Mouse (Mus musculus): Measurements from ENCODE around the gene Fgfr4. TPM values are rescaled to one million over a fixed set of nuclear protein-coding genes. Genes with fewer than 3 reads are reported as not detected.
A peak's percentile ranks its signal among the peaks of the same experiment; 100 is the strongest.

Gene Fgfr4
- total and polyA plus RNA-seq, 3 experiments = not detected

- Histone ChIP-seq H3K36me3 (ENCODE audit: control insufficient read depth in 1 of 2, insufficient read depth in 2 of 2, low read length in 2 of 2) (no peaks in the 10 kb centered on the region), H3K27me3 (ENCODE audit: control insufficient read depth in 1 of 2, insufficient read depth in 2 of 2, low read length in 2 of 2) (no peaks in the 10 kb centered on the region), H3K27ac (ENCODE audit: control insufficient read depth, low read depth, low read length) (no peak overlapping the region), H3K79me2 (ENCODE audit: control insufficient read depth, insufficient read depth, low read length, poor library complexity) (no peaks in the 10 kb centered on the region), H3K4me1 (ENCODE audit: control insufficient read depth in 1 of 2, insufficient read depth in 2 of 2, low read length in 2 of 2) (no peaks in the 10 kb centered on the region), H3K4me3 (ENCODE audit: control insufficient read depth in 1 of 2, insufficient read depth in 1 of 2, low read depth in 2 of 2, low read length in 2 of 2) (peak overlapping the region; percentile 25 to 35; a peak in 3 of 4 replicates), H3K9ac (ENCODE audit: control insufficient read depth, low read depth, low read length, poor library complexity, severe bottlenecking) (peak overlapping the region; percentile 31; the same call in 1 of the 2 replicates), H3K9me3 (replicated peaks; ENCODE audit: insufficient read depth, low read length) (no peaks in the 10 kb centered on the region)
- peak; percentile 44 for DNase-seq (ENCODE audit: low read depth, low spot score)
- TF ChIP-seq CHD2 (IDR thresholded peaks at IDR 0.05; ENCODE audit: low read length) (no peak; the same call in 1 of the 2 replicates), TAL1 (IDR thresholded peaks at IDR 0.05; ENCODE audit: low read length) (no peak), CHD1 (IDR thresholded peaks at IDR 0.05; ENCODE audit: low read depth, low read length) (no peak), POLR2AphosphoS2 (IDR thresholded peaks at IDR 0.05; ENCODE audit: low read length) (no peak), E2F4 (IDR thresholded peaks at IDR 0.05; ENCODE audit: borderline replicate concordance, low read depth, low read length) (no peak)
Observed at GRCm38 (mm10) chr13:55171517-55172335, 19.3 kb downstream of the Fgfr4 start.

GRCm38 (mm10) chr13:55172336-55172770 is 19.9 kb downstream of the Fgfr4 start:
- Histone ChIP-seq H3K4me1 (ENCODE audit: control insufficient read depth in 1 of 2, insufficient read depth in 2 of 2, low read length in 2 of 2) (no peaks in the 10 kb centered on the region), H3K36me3 (ENCODE audit: control insufficient read depth in 1 of 2, insufficient read depth in 2 of 2, low read length in 2 of 2) (no peaks in the 10 kb centered on the region), H3K27ac (ENCODE audit: control insufficient read depth, low read depth, low read length) (no peak overlapping the region), H3K9me3 (replicated peaks; ENCODE audit: insufficient read depth, low read length) (no peaks in the 10 kb centered on the region), H3K9ac (ENCODE audit: control insufficient read depth, low read depth, low read length, poor library complexity, severe bottlenecking) (no peak overlapping the region), H3K79me2 (ENCODE audit: control insufficient read depth, insufficient read depth, low read length, poor library complexity) (no peaks in the 10 kb centered on the region), H3K27me3 (ENCODE audit: control insufficient read depth in 1 of 2, insufficient read depth in 2 of 2, low read length in 2 of 2) (no peaks in the 10 kb centered on the region), H3K4me3 (ENCODE audit: control insufficient read depth in 1 of 2, insufficient read depth in 1 of 2, low read depth in 2 of 2, low read length in 2 of 2) (peak overlapping the region; percentile 25 to 35; a peak in 3 of 4 replicates)
- TF ChIP-seq CHD2 (IDR thresholded peaks at IDR 0.05; ENCODE audit: low read length) (no peak), SMC3 (IDR thresholded peaks at IDR 0.05; ENCODE audit: low read depth, low read length) (no peak), UBTF (IDR thresholded peaks at IDR 0.05; ENCODE audit: borderline replicate concordance, insufficient read depth, low read depth, low read length) (no peak), MAFK (IDR thresholded peaks at IDR 0.05; ENCODE audit: borderline replicate concordance, low read depth, low read length) (no peak), E2F4 (IDR thresholded peaks at IDR 0.05; ENCODE audit: borderline replicate concordance, low read depth, low read length) (no peak), POLR2AphosphoS5 (IDR thresholded peaks at IDR 0.05; ENCODE audit: borderline replicate concordance, low read depth, low read length) (no peak), USF2 (IDR thresholded peaks at IDR 0.05; ENCODE audit: borderline replicate concordance in 1 of 2, insufficient read depth in 1 of 2, low read depth in 1 of 2, low read length in 2 of 2) (no peak), JUND (IDR thresholded peaks at IDR 0.05; ENCODE audit: low read depth, low read length) (no peak), CHD1 (IDR thresholded peaks at IDR 0.05; ENCODE audit: low read depth, low read length) (no peak)
- DNase-seq (ENCODE audit: low read depth, low spot score) = no peak

GRCm38 (mm10) chr13:55174347-55174746 is 21.9 kb downstream of the Fgfr4 start:
- no peaks in the 10 kb centered on the region for H3K36me3 ChIP-seq (ENCODE audit: control insufficient read depth in 1 of 2, insufficient read depth in 2 of 2, low read length in 2 of 2)
- no peak overlapping the region for H3K4me3 ChIP-seq (ENCODE audit: control insufficient read depth in 1 of 2, insufficient read depth in 1 of 2, low read depth in 2 of 2, low read length in 2 of 2)
- no peak for TF ChIP-seq SMC3 (IDR thresholded peaks at IDR 0.05; ENCODE audit: low read depth, low read length)
- TF ChIP-seq KAT2A (conservative IDR thresholded peaks at IDR 0.05; ENCODE audit: low read depth, low read length) = no peak
- TF ChIP-seq ZMIZ1 (IDR thresholded peaks at IDR 0.05; ENCODE audit: low read depth, low read length) = no peak
- no peak for TF ChIP-seq RCOR1 (IDR thresholded peaks at IDR 0.05; ENCODE audit: low read depth, low read length)
- no peak for TF ChIP-seq MEF2A (IDR thresholded peaks at IDR 0.05; ENCODE audit: extremely low read depth, insufficient replicate concordance, low read depth, low read length, poor library complexity, severe bottlenecking)
- no peak for TF ChIP-seq POLR2AphosphoS5 (IDR thresholded peaks at IDR 0.05; ENCODE audit: borderline replicate concordance, low read depth, low read length)
- TF ChIP-seq MYC (IDR thresholded peaks at IDR 0.05; ENCODE audit: low read depth, low read length) = no peak
- no peak for TF ChIP-seq TAL1 (IDR thresholded peaks at IDR 0.05; ENCODE audit: low read length)
- no peak for TF ChIP-seq SIN3A (IDR thresholded peaks at IDR 0.05; ENCODE audit: low read length)
- TF ChIP-seq ZKSCAN1 (IDR thresholded peaks at IDR 0.05; ENCODE audit: low read depth, low read length) = no peak
- no peak for DNase-seq (ENCODE audit: low read depth, low spot score)
- no peaks in the 10 kb centered on the region for H3K4me1 ChIP-seq (ENCODE audit: control insufficient read depth in 1 of 2, insufficient read depth in 2 of 2, low read length in 2 of 2)
- H3K27ac ChIP-seq (ENCODE audit: control insufficient read depth, low read depth, low read length) = no peak overlapping the region
- no peak overlapping the region for H3K9ac ChIP-seq (ENCODE audit: control insufficient read depth, low read depth, low read length, poor library complexity, severe bottlenecking)
- H3K27me3 ChIP-seq (ENCODE audit: control insufficient read depth in 1 of 2, insufficient read depth in 2 of 2, low read length in 2 of 2) = no peaks in the 10 kb centered on the region
- H3K9me3 ChIP-seq (replicated peaks; ENCODE audit: insufficient read depth, low read length) = no peaks in the 10 kb centered on the region
- no peaks in the 10 kb centered on the region for H3K79me2 ChIP-seq (ENCODE audit: control insufficient read depth, insufficient read depth, low read length, poor library complexity)
